ENCODE assay signal across 18 mouse cellular contexts in genomic region chr11:24618586-24618985, GRCm38 (mm10).
"Had no signal": no experiment of that assay in that cellular context is flagged by ENCODE, and none has a peak within 500 bp of the region (broad histone marks: within the 10 kb centered on the region; RNA-seq: fewer than 3 reads in every experiment).

No protein-coding gene starts in this region.

- H3K4me1 ChIP-seq: midbrain, embryonic 10.5 days; midbrain, embryonic 12.5 days; neural tube, embryonic 12.5 days had no signal

- H3K36me3 ChIP-seq: midbrain, embryonic 10.5 days; midbrain, embryonic 12.5 days; neural tube, embryonic 12.5 days had no signal

- H3K4me3 ChIP-seq: midbrain, embryonic 10.5 days; midbrain, embryonic 12.5 days; myocyte; neural tube, embryonic 12.5 days had no signal

- ATAC-seq: midbrain, embryonic 16.5 days had no signal

- H3K27me3 ChIP-seq: midbrain, embryonic 12.5 days; neural tube, embryonic 12.5 days had no signal

- H3K27ac ChIP-seq: midbrain, embryonic 10.5 days; midbrain, embryonic 12.5 days; neural tube, embryonic 12.5 days had no signal

- DNase-seq: lung, adult 18-20 months; lung, embryonic 14.5 days; lung, postnatal 10 days; lung, postnatal 4 days; midbrain, embryonic 14.5 days; retina, postnatal 1 day; right cerebral cortex, adult 18-20 months; right cerebral cortex, postnatal 25 days; right cerebral cortex, postnatal 4 days; spleen, adult 18-20 months; thymus, adult 18-20 months; thymus, postnatal 14 days; thymus, postnatal 36 days had no signal

- H3K9ac ChIP-seq: lung, embryonic 14.5 days; midbrain, embryonic 12.5 days; neural tube, embryonic 12.5 days had no signal

- H3K9me3 ChIP-seq: midbrain, embryonic 10.5 days; midbrain, embryonic 12.5 days; neural tube, embryonic 12.5 days had no signal

- H3K4me2 ChIP-seq: lung, embryonic 14.5 days; midbrain, embryonic 12.5 days; neural tube, embryonic 12.5 days had no signal
